Mouse (Mus musculus) brain, embryonic 14.5 days (tissue): ENCODE measurements around the gene Tuba1b.

Source experiments
- CTCF ChIP-seq: fragments of 200-500 bp; IDR thresholded peaks from 2 replicates; pipeline ENCODE4 v1.5.1; 2012; ENCODE audit warnings: inconsistent platforms, mild to moderate bottlenecking, moderate library complexity, borderline replicate concordance; ENCODE audit not compliant: insufficient read depth, insufficient read length; ENCODE audit errors: extremely low read depth
- POLR2A ChIP-seq: fragments of 200-500 bp; IDR thresholded peaks from 2 replicates; pipeline ENCODE4 v1.6.1; 2012; ENCODE audit warnings: mild to moderate bottlenecking, inconsistent platforms, borderline replicate concordance; ENCODE audit not compliant: poor library complexity, insufficient read depth, insufficient read length, severe bottlenecking; ENCODE audit errors: extremely low read depth

DNA sequence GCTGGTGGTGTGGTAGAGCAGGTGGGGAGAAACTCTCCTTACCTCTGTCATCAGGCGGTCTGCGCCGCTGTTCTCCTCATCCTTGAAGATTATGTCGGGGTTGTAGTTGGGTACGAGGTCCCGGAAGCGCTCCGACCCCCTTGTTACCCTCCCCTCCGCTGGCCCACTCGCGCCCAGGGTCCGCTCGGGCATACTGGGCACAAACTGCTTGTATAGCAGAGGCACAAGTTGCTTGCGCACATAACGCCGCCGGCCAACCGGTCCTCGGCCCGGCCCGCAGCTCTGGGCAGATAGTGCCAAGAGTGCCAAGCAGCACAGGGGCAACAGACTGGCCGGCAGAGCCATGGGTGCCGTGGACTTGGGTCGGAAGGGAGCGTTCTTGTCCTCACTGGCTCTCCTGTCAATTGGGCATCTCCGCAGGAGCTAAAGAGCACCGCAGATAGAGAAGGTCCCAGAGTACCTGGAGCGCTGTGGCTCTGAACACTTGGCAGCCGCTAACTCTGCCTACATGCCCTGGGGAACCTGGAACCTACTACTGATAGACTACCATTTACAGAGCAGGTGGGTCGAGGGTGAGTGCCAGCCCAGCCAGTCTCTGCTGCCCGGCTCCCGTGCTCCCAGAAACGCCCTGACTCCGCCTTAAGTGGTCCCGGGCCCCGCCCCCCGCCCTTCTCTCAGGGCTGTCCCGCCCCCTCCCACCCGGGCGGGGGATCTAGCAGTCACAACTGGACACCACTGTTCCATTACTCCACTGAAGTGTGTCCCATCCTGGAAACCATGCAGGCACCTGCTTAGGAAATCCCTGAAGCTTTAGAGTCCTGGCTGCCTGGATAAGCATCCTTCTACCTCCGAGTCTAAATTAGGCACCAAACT is 36.2 kb downstream of the Tuba1b start, which contains the start of gene Dhh:
- no peak for TF ChIP-seq CTCF
- TF ChIP-seq POLR2A: no peak
